Mouse (Mus musculus): ENCODE results near the gene Hcn2. TPM values are rescaled to one million over a fixed set of nuclear protein-coding genes. Genes with fewer than 3 reads are reported as not detected.

The Hcn2 gene
- total and polyA plus RNA-seq, 2 experiments from 2014 or later: 5.5 to 92.6 TPM

- Histone ChIP-seq H3K4me1 (ENCODE audit: insufficient read depth, low read length) (peaks cover 15% of the 10 kb centered on the region; the same call in 1 of the 2 replicates), H3K4me3 (ENCODE audit: low read length) (no peak overlapping the region), H3K27me3 (ENCODE audit: insufficient read depth, low read length) (no peaks in the 10 kb centered on the region), H3K36me3 (ENCODE audit: insufficient read depth, low read length) (peaks cover 8% of the 10 kb centered on the region; the same call in 1 of the 2 replicates), H3K9me3 (ENCODE audit: low read length) (no peaks in the 10 kb centered on the region), H3K4me2 (ENCODE audit: low read depth, low read length) (no peak overlapping the region; the same call in 1 of the 2 replicates), H3K27ac (no peak overlapping the region), H3K9ac (replicated peaks; ENCODE audit: low read length) (no peak overlapping the region)
- DNase-seq (ENCODE audit: low spot score): no peak
- 64% methylated on average over 6 of the region's 6 CpGs for WGBS
- no peak for ATAC-seq
- no peak for TF ChIP-seq CTCF (IDR thresholded peaks at IDR 0.05; ENCODE audit: low read depth)
Measured at GRCm38 (mm10) chr10:79671396-79672087, 44.9 kb upstream of the Hcn2 start.

- peaks cover 8% of the 10 kb centered on the region; the same call in 1 of the 2 replicates for H3K36me3 ChIP-seq (ENCODE audit: insufficient read depth, low read length)
- no peak overlapping the region for H3K27ac ChIP-seq
- H3K4me2 ChIP-seq (ENCODE audit: low read depth, low read length): no peak overlapping the region
- H3K4me1 ChIP-seq (ENCODE audit: insufficient read depth, low read length): peaks cover 15% of the 10 kb centered on the region; the same call in 1 of the 2 replicates
- TF ChIP-seq CTCF (IDR thresholded peaks at IDR 0.05; ENCODE audit: low read depth): peak; percentile 50
- DNase-seq (ENCODE audit: low spot score) (no peak), ATAC-seq (no peak)
- no peak overlapping the region for H3K4me3 ChIP-seq (ENCODE audit: low read length)
- H3K9ac ChIP-seq (replicated peaks; ENCODE audit: low read length): no peak overlapping the region
- no peaks in the 10 kb centered on the region for H3K9me3 ChIP-seq (ENCODE audit: low read length)
- 53% methylated on average over 3 of the region's 3 CpGs for WGBS
- no peaks in the 10 kb centered on the region for H3K27me3 ChIP-seq (ENCODE audit: insufficient read depth, low read length)
Measured at GRCm38 (mm10) chr10:79672088-79672455, 44.4 kb upstream of the Hcn2 start.

- H3K4me1 ChIP-seq (ENCODE audit: insufficient read depth, low read length): peaks cover 14% of the 10 kb centered on the region; the same call in 1 of the 2 replicates
- H3K9ac ChIP-seq (replicated peaks; ENCODE audit: low read length): no peak overlapping the region
- WGBS: 90% methylated on average over 3 of the region's 3 CpGs
- no peaks in the 10 kb centered on the region for H3K27me3 ChIP-seq (ENCODE audit: insufficient read depth, low read length)
- TF ChIP-seq CTCF (IDR thresholded peaks at IDR 0.05; ENCODE audit: low read depth): no peak
- H3K4me3 ChIP-seq (ENCODE audit: low read length): no peak overlapping the region
- DNase-seq (ENCODE audit: low spot score) (no peak), ATAC-seq (no peak)
- H3K4me2 ChIP-seq (ENCODE audit: low read depth, low read length): no peak overlapping the region
- no peak overlapping the region for H3K27ac ChIP-seq
- H3K9me3 ChIP-seq (ENCODE audit: low read length): no peaks in the 10 kb centered on the region
- H3K36me3 ChIP-seq (ENCODE audit: insufficient read depth, low read length): peaks cover 8% of the 10 kb centered on the region; the same call in 1 of the 2 replicates
Measured at GRCm38 (mm10) chr10:79673054-79673453, 43.4 kb upstream of the Hcn2 start.

- Histone ChIP-seq H3K4me1 (ENCODE audit: insufficient read depth, low read length) (0 out of 2 replicates have a peak, but pooled peaks cover 7% of the 10 kb centered on the region), H3K4me3 (ENCODE audit: low read length) (no peak overlapping the region), H3K27me3 (ENCODE audit: insufficient read depth, low read length) (no peaks in the 10 kb centered on the region), H3K9ac (replicated peaks; ENCODE audit: low read length) (no peak overlapping the region), H3K9me3 (ENCODE audit: low read length) (no peaks in the 10 kb centered on the region), H3K36me3 (ENCODE audit: insufficient read depth, low read length) (peaks cover 8% of the 10 kb centered on the region; the same call in 1 of the 2 replicates), H3K27ac (no peak overlapping the region), H3K4me2 (ENCODE audit: low read depth, low read length) (no peak overlapping the region)
- DNase-seq (ENCODE audit: low spot score): no peak
- WGBS: 56% methylated on average over 43 of the region's 44 CpGs
- ATAC-seq: no peak
- no peak for TF ChIP-seq CTCF (IDR thresholded peaks at IDR 0.05; ENCODE audit: low read depth)
Measured at GRCm38 (mm10) chr10:79675346-79676035, 40.9 kb upstream of the Hcn2 start.

- no peak for TF ChIP-seq CTCF (IDR thresholded peaks at IDR 0.05; ENCODE audit: low read depth)
- Histone ChIP-seq H3K4me3 (ENCODE audit: low read length) (peak overlapping the region; percentile 73), H3K27ac (peak overlapping the region; percentile 85), H3K9ac (replicated peaks; ENCODE audit: low read length) (peak overlapping the region; percentile 84), H3K9me3 (ENCODE audit: low read length) (no peaks in the 10 kb centered on the region), H3K27me3 (ENCODE audit: insufficient read depth, low read length) (no peaks in the 10 kb centered on the region), H3K36me3 (ENCODE audit: insufficient read depth, low read length) (peaks cover 20% of the 10 kb centered on the region), H3K4me2 (ENCODE audit: low read depth, low read length) (peak overlapping the region; percentile 61), H3K4me1 (ENCODE audit: insufficient read depth, low read length) (peaks cover 17% of the 10 kb centered on the region)
- 39% methylated on average over 11 of the region's 11 CpGs for WGBS
- ATAC-seq (peak; percentile 14), DNase-seq (ENCODE audit: low spot score) (no peak)
Measured at GRCm38 (mm10) chr10:79680606-79681495, 35.6 kb upstream of the Hcn2 start.

GRCm38 (mm10) chr10:79681591-79682245, 34.7 kb upstream of the Hcn2 start, which contains the start of gene Cdc34:
Cdc34 (plus strand) TSS chr10:79682195.
- peak within 1 kb of the TSS; percentile 84 for H3K9ac ChIP-seq (replicated peaks; ENCODE audit: low read length)
- WGBS: under 1% methylated on average over 84 of the region's 84 CpGs
- H3K4me2 ChIP-seq (ENCODE audit: low read depth, low read length): peak within 1 kb of the TSS; percentile 96
- H3K27ac ChIP-seq: peak within 1 kb of the TSS; percentile 85
- ATAC-seq (peak; percentile 95), DNase-seq (ENCODE audit: low spot score) (peak; percentile 100)
- H3K4me3 ChIP-seq (ENCODE audit: low read length): peak within 1 kb of the TSS; percentile 73
- no peaks in the 10 kb centered on the region for H3K9me3 ChIP-seq (ENCODE audit: low read length)
- TF ChIP-seq CTCF (IDR thresholded peaks at IDR 0.05; ENCODE audit: low read depth): peak; percentile 39
- H3K27me3 ChIP-seq (ENCODE audit: insufficient read depth, low read length): no peaks in the 10 kb centered on the region
- H3K36me3 ChIP-seq (ENCODE audit: insufficient read depth, low read length): peaks cover 26% of the 10 kb centered on the region
- peaks cover 17% of the 10 kb centered on the region for H3K4me1 ChIP-seq (ENCODE audit: insufficient read depth, low read length)
